Mouse (Mus musculus) heart, embryonic 10.5 days (tissue): Measurements from ENCODE around the gene Guf1. TPM values are rescaled to one million over a fixed set of nuclear protein-coding genes. Genes with fewer than 3 reads are reported as not detected.

ENCODE experiments used
- DNase-seq: peaks from one replicate; pipeline ENCODE4 v3.0.0-alpha.2; 2017; ENCODE audit warnings: low spot score
- H3K27ac ChIP-seq: fragments of 300-500 bp; sonication (generic); 2 replicates; pipeline ENCODE4 v1.5.1; 2016; ENCODE audit warnings: mild to moderate bottlenecking
- H3K27me3 ChIP-seq: fragments of 300-500 bp; sonication (generic); 2 replicates; pipeline ENCODE4 v1.6.1; 2016; ENCODE audit warnings: mild to moderate bottlenecking; ENCODE audit not compliant: poor library complexity, insufficient read depth, severe bottlenecking
- H3K36me3 ChIP-seq: fragments of 300-500 bp; sonication (generic); 2 replicates; pipeline ENCODE4 v1.6.1; 2016; ENCODE audit warnings: mild to moderate bottlenecking, moderate library complexity
- H3K4me1 ChIP-seq: fragments of 300-500 bp; sonication (generic); 2 replicates; pipeline ENCODE4 v1.6.1; 2016; ENCODE audit warnings: mild to moderate bottlenecking
- H3K4me3 ChIP-seq: fragments of 300-500 bp; sonication (generic); 2 replicates; pipeline ENCODE4 v1.5.1; 2016; ENCODE audit warnings: mild to moderate bottlenecking, moderate library complexity
- H3K9me3 ChIP-seq: fragments of 300-500 bp; sonication (generic); 2 replicates; pipeline ENCODE4 v1.6.1; 2016; ENCODE audit warnings: mild to moderate bottlenecking, moderate library complexity
- WGBS: fragments of 180-500 bp; shearing (Covaris S2); methylation state at CpG from one replicate; pipeline ENCODE4 v1.1.7; 2016; 5-methylcytosine and 5-hydroxymethylcytosine counted together
- polyA plus RNA-seq: library from polyadenylated mRNA; unstranded; fragments of >200 nt; fragmentation: Nextera tagmentation; extraction: Ambion mirVana; gene quantifications from 2 replicates; pipeline ENCODE4 v1.2.1, GENCODE M21; 2016

Gene Guf1
- polyA plus RNA-seq, 1 experiment from 2014 or later = 34.6 TPM

GRCm38 (mm10) chr5:69613209-69613796 lies 56.6 kb downstream of the Guf1 start:
- DNase-seq = no peak
- Histone ChIP-seq H3K27ac (no peak overlapping the region), H3K36me3 (no peaks in the 10 kb centered on the region), H3K4me1 (no peaks in the 10 kb centered on the region), H3K9me3 (no peaks in the 10 kb centered on the region), H3K27me3 (no peaks in the 10 kb centered on the region), H3K4me3 (no peak overlapping the region)
- WGBS = 26% methylated on average over 4 of the region's 4 CpGs

GRCm38 (mm10) chr5:69620899-69621298 lies 64.2 kb downstream of the Guf1 start:
- Histone ChIP-seq H3K4me3 (no peak overlapping the region), H3K36me3 (no peaks in the 10 kb centered on the region), H3K9me3 (no peaks in the 10 kb centered on the region), H3K27me3 (no peaks in the 10 kb centered on the region), H3K4me1 (no peaks in the 10 kb centered on the region), H3K27ac (no peak overlapping the region)
- WGBS = 82% methylated on average over 1 of the region's 1 CpGs
- no peak for DNase-seq

Other genes with a start within 250 kb of the Guf1 start
- gene Kctd8, start 215.2 kb upstream of the Guf1 start, polyA plus RNA-seq = 0.28 and 0.48 TPM in 2 replicates
- 0.31 and 1.1 TPM in 2 replicates for gene Yipf7, start 14.3 kb upstream of the Guf1 start, polyA plus RNA-seq
- gene Gnpda2, start 35.4 kb downstream of the Guf1 start, polyA plus RNA-seq = 24.0 and 24.1 TPM in 2 replicates